Mouse (Mus musculus) C2C12 (cell line): ENCODE results near the gene Oit1.

Experiments used
- CEBPB ChIP-seq: IDR thresholded peaks from one replicate; pipeline ENCODE4 v1.6.1; 2011; ENCODE audit warnings: low read depth, mild to moderate bottlenecking, control low read depth, moderate library complexity
- CTCF ChIP-seq: IDR thresholded peaks from one replicate; pipeline ENCODE4 v1.5.1; 2011; ENCODE audit not compliant: control insufficient read depth, insufficient read depth, insufficient read length
- FOSL1 ChIP-seq: IDR thresholded peaks from one replicate; pipeline ENCODE4 v1.8.0; 2011; ENCODE audit warnings: mild to moderate bottlenecking, low read length; ENCODE audit not compliant: poor library complexity, insufficient read depth, severe bottlenecking
- MAX ChIP-seq: IDR thresholded peaks from one replicate; pipeline ENCODE4 v1.6.1; 2011; ENCODE audit warnings: mild to moderate bottlenecking, control low read depth
- MYOD1 ChIP-seq: IDR thresholded peaks from one replicate; pipeline ENCODE4 v1.6.1; 2011; ENCODE audit warnings: low read depth; ENCODE audit not compliant: control insufficient read depth, insufficient read length
- MYOG ChIP-seq: IDR thresholded peaks from one replicate; pipeline ENCODE4 v1.6.1; 2011; ENCODE audit not compliant: control insufficient read depth, insufficient read length; ENCODE audit errors: extremely low read depth
- USF1 ChIP-seq: IDR thresholded peaks from one replicate; pipeline ENCODE4 v1.6.1; 2011; ENCODE audit warnings: low read depth, mild to moderate bottlenecking, control low read depth, moderate library complexity

DNA sequence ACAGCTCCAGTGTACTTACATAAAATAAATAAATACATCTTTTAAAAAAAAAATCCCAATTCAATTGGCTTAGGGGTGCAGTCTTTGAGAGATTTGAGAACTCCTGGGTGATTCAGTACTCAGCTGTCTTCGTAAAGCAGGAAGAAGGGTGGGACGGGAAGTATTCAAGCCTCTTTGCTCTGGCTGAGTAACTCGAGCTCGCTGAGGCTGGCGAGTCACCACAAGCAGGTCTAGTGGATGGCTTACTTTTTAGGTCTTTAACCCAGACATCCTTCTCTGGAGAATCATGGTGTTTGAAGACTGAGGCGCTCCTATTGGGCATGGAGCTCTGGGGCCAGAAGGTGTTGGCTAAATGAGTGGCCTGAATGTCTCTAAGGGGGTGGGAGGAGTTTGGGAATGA lies 71.7 kb downstream of the Oit1 start:
- TF ChIP-seq CTCF, result no peak
- TF ChIP-seq MYOG, result no peak
- no peak for TF ChIP-seq USF1
- TF ChIP-seq MAX, result no peak
- TF ChIP-seq CEBPB, result no peak
- no peak for TF ChIP-seq MYOD1
- TF ChIP-seq FOSL1, result no peak
